Mouse (Mus musculus) forebrain, postnatal 0 days (tissue): ENCODE results near the gene Elmod2. TPM values are rescaled to one million over a fixed set of nuclear protein-coding genes. Genes with fewer than 3 reads are reported as not detected.
"Not testable (repeated sequence)": the region's sequence is repeated elsewhere in the genome, so short reads cannot be mapped to it uniquely, and the experiment has no call there.

ENCODE experiments used
- ATAC-seq: fragments of 200-750 bp; cut with Nextera tagmentation; 2 replicates; pipeline ENCODE4 v1.8.0; 2017; ENCODE audit warnings: mild to moderate bottlenecking, moderate library complexity
- DNase-seq: peaks from one replicate; pipeline ENCODE4 v3.0.0-alpha.2; 2015
- H3K27ac ChIP-seq: fragments of 300-500 bp; sonication (generic); 2 replicates; pipeline ENCODE4 v1.5.1; 2014; ENCODE audit warnings: low read depth, mild to moderate bottlenecking, antibody characterized with exemption, low read length, moderate library complexity, mixed read lengths
- H3K27me3 ChIP-seq: fragments of 300-500 bp; sonication (generic); 2 replicates; pipeline ENCODE4 v1.6.1; 2014; ENCODE audit warnings: mild to moderate bottlenecking, low read length, mixed read lengths; ENCODE audit not compliant: insufficient read depth
- H3K36me3 ChIP-seq: fragments of 300-500 bp; sonication (generic); 2 replicates; pipeline ENCODE4 v1.6.1; 2014; ENCODE audit warnings: mild to moderate bottlenecking, moderate library complexity; ENCODE audit not compliant: insufficient read depth
- H3K4me1 ChIP-seq: fragments of 300-500 bp; sonication (generic); 2 replicates; pipeline ENCODE4 v1.6.1; 2014; ENCODE audit warnings: antibody characterized with exemption; ENCODE audit not compliant: insufficient read depth
- H3K4me2 ChIP-seq: fragments of 300-500 bp; sonication (generic); 2 replicates; pipeline ENCODE4 v1.6.1; 2014; ENCODE audit warnings: low read depth, mild to moderate bottlenecking, moderate library complexity
- H3K4me3 ChIP-seq: fragments of 300-500 bp; sonication (generic); 2 replicates; pipeline ENCODE4 v1.5.1; 2014; ENCODE audit warnings: low read depth, low read length, mixed read lengths
- H3K9ac ChIP-seq: fragments of 300-500 bp; sonication (generic); 2 replicates; pipeline ENCODE4 v1.6.1; 2014; ENCODE audit warnings: mild to moderate bottlenecking
- H3K9me3 ChIP-seq: fragments of 300-500 bp; sonication (generic); 2 replicates; pipeline ENCODE4 v1.6.1; 2016; ENCODE audit warnings: low read length
- CTCF ChIP-seq: sonication (generic); IDR thresholded peaks from 2 replicates; pipeline ENCODE4 v1.5.1; 2016; ENCODE audit warnings: antibody characterized with exemption, control low read depth, low read depth
- WGBS: fragments of 180-500 bp; shearing (Covaris S2); extraction: QIAGEN DNeasy Blood & Tissue Kit; methylation state at CpG from one replicate; pipeline ENCODE4 v1.1.7; 2014; 5-methylcytosine and 5-hydroxymethylcytosine counted together
- polyA plus RNA-seq: library from polyadenylated mRNA; unstranded; fragments of >200 nt; fragmentation: Nextera tagmentation; extraction: Ambion mirVana; gene quantifications from 2 replicates; pipeline ENCODE4 v1.2.1, GENCODE M21; 2015
- total RNA-seq: library from RNA; depleted of rRNA; stranded (reverse); fragments of >200 nt; gene quantifications from 2 replicates; pipeline ENCODE4 v1.2.3, GENCODE M21; 2014

Elmod2 gene
- total and polyA plus RNA-seq, 2 experiments from 2014 or later, result 10.0 to 25.6 TPM

DNA sequence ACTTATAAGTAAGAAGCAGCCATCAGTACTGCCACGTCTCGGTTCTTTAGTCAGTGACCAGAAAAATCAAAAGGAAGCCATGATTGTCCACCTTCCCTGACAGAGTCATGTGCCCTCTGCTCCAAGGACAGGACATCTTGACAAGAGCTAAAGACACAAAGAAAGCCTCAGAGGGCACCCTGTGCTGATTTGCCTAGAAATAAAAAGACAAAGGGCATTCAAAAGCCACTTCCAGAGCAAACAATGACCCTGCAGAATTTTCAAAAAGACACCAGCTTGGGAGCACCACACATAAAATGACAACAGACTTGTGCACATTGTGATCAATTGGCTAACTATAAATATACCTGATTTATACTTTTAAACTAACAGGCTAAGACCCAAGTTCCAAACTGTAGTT is 16.6 kb downstream of the Elmod2 start:
- no peak for DNase-seq
- 76% methylated on average over 2 of the region's 2 CpGs for WGBS
- TF ChIP-seq CTCF, result no peak
- Histone ChIP-seq H3K4me1 (no peaks in the 10 kb centered on the region), H3K9me3 (no peaks in the 10 kb centered on the region), H3K36me3 (peaks cover 50% of the 10 kb centered on the region), H3K27me3 (no peaks in the 10 kb centered on the region), H3K4me2 (no peak overlapping the region), H3K9ac (no peak overlapping the region), H3K27ac (no peak overlapping the region), H3K4me3 (no peak overlapping the region)
- no peak for ATAC-seq

DNA sequence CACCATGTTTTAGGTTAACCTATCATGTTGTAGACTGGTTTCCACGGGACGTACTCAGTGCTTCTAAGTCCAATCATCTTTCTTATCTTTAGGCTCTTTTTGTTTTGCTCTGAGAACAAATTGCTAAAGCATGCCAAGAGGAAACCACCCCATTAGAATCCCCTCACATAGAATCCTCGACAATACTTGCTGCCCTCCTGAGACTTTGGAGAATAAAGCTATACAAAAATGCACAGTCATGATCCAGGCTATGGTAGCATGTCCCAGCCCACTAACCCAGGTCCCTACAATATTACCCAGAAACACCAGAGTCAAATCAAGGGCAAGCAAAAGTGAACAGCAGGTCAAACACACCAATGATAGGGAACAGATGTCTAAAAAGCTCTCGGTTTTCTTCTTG is 17.2 kb downstream of the Elmod2 start:
- not testable (repeated sequence) for H3K4me3 ChIP-seq, H3K4me1 ChIP-seq, H3K9me3 ChIP-seq, H3K9ac ChIP-seq, H3K27ac ChIP-seq, DNase-seq, H3K27me3 ChIP-seq, H3K4me2 ChIP-seq, ATAC-seq
- peaks cover 46% of the 10 kb centered on the region for H3K36me3 ChIP-seq
- WGBS, result 88% methylated on average over 4 of the region's 4 CpGs

DNA sequence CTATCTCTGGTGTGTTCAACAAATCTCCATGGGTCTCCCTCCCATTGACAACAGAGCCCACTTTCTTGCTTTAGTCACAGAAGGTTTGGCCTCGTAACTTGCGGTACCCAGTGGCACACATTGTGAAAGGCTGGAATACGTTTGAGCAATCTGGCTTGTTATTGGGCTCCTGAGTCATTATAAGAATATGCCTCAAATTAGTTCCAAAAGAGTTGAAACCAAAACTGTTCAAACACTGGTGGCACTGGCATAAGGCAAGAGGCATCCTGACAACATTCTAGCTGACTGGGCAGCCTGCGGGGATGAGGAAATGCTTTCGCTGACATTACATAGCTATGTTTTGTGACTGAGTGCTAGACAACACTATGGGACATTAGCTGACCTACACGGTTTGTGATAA is 22.4 kb downstream of the Elmod2 start:
- no peak for TF ChIP-seq CTCF
- DNase-seq (no peak), ATAC-seq (no peak)
- no peak overlapping the region for H3K27ac ChIP-seq
- peaks cover 13% of the 10 kb centered on the region; the same call in 1 of the 2 replicates for H3K36me3 ChIP-seq
- H3K27me3 ChIP-seq, result no peaks in the 10 kb centered on the region
- H3K4me2 ChIP-seq, result no peak overlapping the region
- H3K9me3 ChIP-seq, result no peaks in the 10 kb centered on the region
- 74% methylated on average over 6 of the region's 6 CpGs for WGBS
- H3K4me1 ChIP-seq, result no peaks in the 10 kb centered on the region
- no peak overlapping the region for H3K9ac ChIP-seq
- H3K4me3 ChIP-seq, result no peak overlapping the region

DNA sequence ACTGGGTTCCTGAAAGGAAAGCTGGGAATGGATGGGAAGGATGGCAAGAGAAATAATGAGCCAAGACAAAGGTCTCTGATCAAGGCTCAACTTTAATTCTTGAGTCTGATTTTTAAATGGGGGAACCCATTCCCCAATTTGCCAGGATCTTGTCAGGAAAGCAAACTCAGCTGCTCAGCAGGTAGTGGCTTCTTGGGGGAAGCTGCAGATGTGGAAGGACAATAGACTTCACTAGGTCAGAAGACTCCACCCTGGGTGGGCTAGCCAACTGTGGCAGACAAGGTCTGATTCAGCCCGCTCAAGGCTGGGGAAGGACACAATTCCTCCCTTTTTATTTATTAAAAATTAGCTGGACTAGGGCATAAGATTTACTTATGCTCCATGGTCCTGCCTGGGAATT is 27.3 kb downstream of the Elmod2 start:
- 79% methylated on average over 1 of the region's 1 CpGs for WGBS
- Histone ChIP-seq H3K4me1 (no peaks in the 10 kb centered on the region), H3K9me3 (no peaks in the 10 kb centered on the region), H3K27ac (no peak overlapping the region), H3K4me2 (no peak overlapping the region), H3K4me3 (no peak overlapping the region), H3K27me3 (no peaks in the 10 kb centered on the region), H3K9ac (no peak overlapping the region), H3K36me3 (no peaks in the 10 kb centered on the region)
- ATAC-seq (no peak), DNase-seq (no peak)
- TF ChIP-seq CTCF, result no peak

DNA sequence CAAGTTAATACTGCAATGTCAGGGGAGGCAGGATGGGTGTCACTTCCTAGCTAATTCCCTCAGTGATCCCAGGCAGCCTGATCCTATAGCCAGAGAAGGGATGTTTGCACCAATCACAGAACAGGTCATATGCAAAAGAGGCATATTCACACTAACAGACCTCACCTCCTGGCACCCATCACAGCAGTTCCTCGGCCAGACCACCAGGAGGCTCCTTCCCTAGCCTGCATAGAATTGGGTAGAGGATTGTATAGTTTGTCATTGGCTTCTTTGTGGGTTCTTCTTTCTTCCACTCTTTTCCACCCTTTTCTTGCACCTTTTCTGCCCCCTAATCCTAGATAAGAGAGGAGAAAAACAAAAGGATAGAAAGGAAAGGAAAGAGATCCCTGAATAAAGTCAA is 32.2 kb downstream of the Elmod2 start:
- no peaks in the 10 kb centered on the region for H3K36me3 ChIP-seq
- 78% methylated on average over 1 of the region's 1 CpGs for WGBS
- H3K4me3 ChIP-seq, result no peak overlapping the region
- no peak for DNase-seq
- ATAC-seq, result no peak
- no peak overlapping the region for H3K4me2 ChIP-seq
- H3K4me1 ChIP-seq, result no peaks in the 10 kb centered on the region
- H3K27me3 ChIP-seq, result no peaks in the 10 kb centered on the region
- H3K9ac ChIP-seq, result no peak overlapping the region
- no peak overlapping the region for H3K27ac ChIP-seq
- TF ChIP-seq CTCF, result 0 out of 2 replicates have a peak, but pooled peaks have one; percentile 22
- H3K9me3 ChIP-seq, result no peaks in the 10 kb centered on the region

DNA sequence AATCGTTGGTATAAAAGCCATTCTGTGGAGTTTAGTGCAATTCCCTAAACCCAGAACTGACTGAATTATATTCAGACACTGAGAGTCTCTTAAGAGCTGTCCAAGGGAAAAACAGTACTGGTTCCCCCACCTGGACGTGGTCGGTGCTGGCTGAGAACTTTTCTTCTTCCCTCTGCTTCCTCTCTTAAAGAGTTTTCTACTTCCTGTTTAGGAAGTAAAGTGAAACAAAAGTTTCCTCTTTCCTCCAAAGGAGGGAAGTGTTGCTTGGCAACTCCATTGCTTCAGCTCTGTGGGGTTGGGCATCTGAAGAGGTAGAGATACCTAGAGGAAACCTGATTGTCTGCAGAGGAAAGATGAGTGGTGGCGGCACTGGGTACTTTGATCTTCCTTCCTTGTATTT is 34.9 kb downstream of the Elmod2 start:
- Histone ChIP-seq H3K4me1 (no peaks in the 10 kb centered on the region), H3K27me3 (no peaks in the 10 kb centered on the region), H3K9me3 (no peaks in the 10 kb centered on the region), H3K36me3 (no peaks in the 10 kb centered on the region), H3K4me3 (no peak overlapping the region), H3K9ac (no peak overlapping the region), H3K4me2 (no peak overlapping the region), H3K27ac (no peak overlapping the region)
- WGBS, result 83% methylated on average over 4 of the region's 4 CpGs
- DNase-seq (no peak), ATAC-seq (no peak)
- no peak for TF ChIP-seq CTCF

DNA sequence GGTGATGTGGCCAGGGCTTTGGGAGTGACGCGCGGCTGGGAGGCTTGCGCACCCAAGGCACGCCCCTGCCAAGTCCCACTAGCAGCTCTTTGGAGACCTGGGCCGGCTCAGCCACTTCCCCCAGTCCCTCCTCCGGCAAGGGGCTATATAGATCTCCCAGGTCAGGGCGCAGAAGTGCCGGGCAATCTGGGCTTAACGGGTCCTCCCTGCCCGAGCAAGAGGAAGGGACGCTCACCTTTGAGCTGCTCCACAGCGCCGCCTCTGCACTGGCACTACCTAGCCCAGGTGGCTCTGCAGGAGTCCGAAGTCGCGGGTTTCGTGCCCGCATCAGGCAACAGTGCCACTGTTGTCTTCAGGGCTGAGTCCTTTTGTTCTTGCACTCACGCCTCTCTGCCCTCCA is 42.1 kb downstream of the Elmod2 start, which contains the start of gene Ucp1:
Gene Ucp1, plus strand, starts transcription at position 177 of the 400 bp plus-strand sequence.
- H3K9ac ChIP-seq, result no peak within 1 kb of the TSS
- no peak within 1 kb of the TSS for H3K27ac ChIP-seq
- peak; percentile 20; the same call in 1 of the 2 replicates for TF ChIP-seq CTCF
- peak within 1 kb of the TSS; percentile 46 for H3K4me2 ChIP-seq
- no peak for ATAC-seq
- H3K4me1 ChIP-seq, result no peaks in the 10 kb centered on the region
- H3K4me3 ChIP-seq, result peak within 1 kb of the TSS; percentile 17
- 5% methylated on average over 20 of the region's 20 CpGs for WGBS
- H3K36me3 ChIP-seq, result no peaks in the 10 kb centered on the region
- DNase-seq, result no peak
- H3K27me3 ChIP-seq, result peaks cover 12% of the 10 kb centered on the region; the same call in 1 of the 2 replicates
- no peaks in the 10 kb centered on the region for H3K9me3 ChIP-seq
